Mouse (Mus musculus): ENCODE results near the gene Gramd1b. TPM values are rescaled to one million over a fixed set of nuclear protein-coding genes. Genes with fewer than 3 reads are reported as not detected.

The Gramd1b gene
- total RNA-seq, 1 experiment from 2014 or later = 27.5 TPM

DNA sequence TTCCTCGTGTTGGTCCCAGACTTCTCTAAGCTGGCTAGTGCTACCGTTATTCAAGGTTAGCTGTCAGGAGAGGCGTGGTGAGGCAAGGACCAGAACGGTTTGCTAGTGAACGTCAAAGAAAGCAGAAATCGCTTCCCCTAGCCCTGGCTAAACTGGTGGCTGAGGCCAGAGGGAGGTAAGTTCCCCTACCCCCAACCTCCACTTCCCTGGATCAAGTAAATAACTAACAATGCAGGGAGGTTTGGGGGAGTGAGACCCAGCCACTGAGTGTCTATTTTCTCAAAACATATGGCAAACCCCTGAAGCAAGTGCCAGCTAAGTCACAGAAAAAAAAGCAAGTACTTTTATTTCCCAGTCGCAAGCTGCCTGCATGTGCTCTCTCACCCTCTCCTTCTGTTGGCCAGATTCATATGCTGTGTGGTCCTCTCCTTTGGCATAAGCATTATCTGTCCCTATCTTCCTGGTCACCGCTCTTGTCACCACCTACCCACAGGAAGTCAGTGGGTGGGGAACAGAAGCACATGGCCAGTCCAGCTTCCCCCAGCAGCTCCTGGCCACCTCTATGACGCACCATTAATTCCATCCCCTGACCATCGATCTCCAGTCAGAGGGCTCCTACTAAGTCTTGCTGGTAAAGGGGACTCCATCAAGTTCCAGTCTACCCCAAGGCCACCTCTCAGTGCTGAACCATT lies 186.2 kb downstream of the Gramd1b start:
- peak; percentile 10 to 22; a peak in 1 of 4 replicates for ATAC-seq (replicated peaks in 1 of 2; ENCODE audit: insufficient read depth in 1 of 2, low FRiP score in 2 of 2, low TSS enrichment in 1 of 2, low read depth in 1 of 2, poor library complexity in 2 of 2, severe bottlenecking in 2 of 2)

GRCm38 (mm10) chr9:40343828-40344227 lies 187.4 kb downstream of the Gramd1b start:
- no peak for ATAC-seq (replicated peaks in 1 of 2; ENCODE audit: insufficient read depth in 1 of 2, low FRiP score in 2 of 2, low TSS enrichment in 1 of 2, low read depth in 1 of 2, poor library complexity in 2 of 2, severe bottlenecking in 2 of 2)

GRCm38 (mm10) chr9:40343053-40343652 lies 188.0 kb downstream of the Gramd1b start:
- ATAC-seq (replicated peaks in 1 of 2; ENCODE audit: insufficient read depth in 1 of 2, low FRiP score in 2 of 2, low TSS enrichment in 1 of 2, low read depth in 1 of 2, poor library complexity in 2 of 2, severe bottlenecking in 2 of 2) = peak in 1 of 2 experiments; percentile 51; a peak in 2 of 4 replicates

GRCm38 (mm10) chr9:40342101-40342500 lies 189.1 kb downstream of the Gramd1b start:
- no peak for ATAC-seq (replicated peaks in 1 of 2; ENCODE audit: insufficient read depth in 1 of 2, low FRiP score in 2 of 2, low TSS enrichment in 1 of 2, low read depth in 1 of 2, poor library complexity in 2 of 2, severe bottlenecking in 2 of 2)

GRCm38 (mm10) chr9:40339578-40339977 lies 191.6 kb downstream of the Gramd1b start:
- no peak for ATAC-seq (replicated peaks in 1 of 2; ENCODE audit: insufficient read depth in 1 of 2, low FRiP score in 2 of 2, low TSS enrichment in 1 of 2, low read depth in 1 of 2, poor library complexity in 2 of 2, severe bottlenecking in 2 of 2)

DNA sequence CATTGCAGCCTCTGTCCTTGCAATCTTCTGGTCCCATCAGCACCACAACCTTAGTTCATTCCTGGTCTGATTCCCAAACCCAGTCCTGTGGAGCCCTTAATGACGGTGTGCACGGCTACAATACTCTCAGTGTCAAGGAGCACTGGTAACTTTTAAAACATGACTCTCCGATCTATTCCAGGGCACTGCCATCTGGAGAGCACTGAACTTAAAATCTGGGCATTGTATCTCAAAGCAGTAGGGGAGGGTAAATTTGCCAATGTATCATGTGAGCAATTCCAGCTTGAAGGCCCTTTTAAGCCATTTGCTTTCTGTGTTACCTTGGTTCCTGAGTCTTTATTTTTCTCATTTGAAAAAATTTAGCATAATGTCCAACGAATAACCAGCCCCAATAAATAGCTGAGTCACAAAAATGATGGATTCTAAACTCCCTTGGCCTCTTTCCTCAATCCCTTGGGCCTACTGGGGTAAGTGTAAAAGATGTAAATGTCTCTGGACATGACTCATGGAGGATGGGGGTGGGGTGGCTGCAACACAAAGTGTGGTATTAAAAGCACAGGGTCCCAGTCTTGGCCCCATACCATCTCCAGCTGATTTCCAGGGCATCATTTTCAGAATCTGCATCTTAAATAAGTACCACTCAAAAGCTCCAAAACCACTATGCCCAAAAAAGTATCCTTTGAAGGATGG lies 193.9 kb downstream of the Gramd1b start:
- ATAC-seq (replicated peaks in 1 of 2; ENCODE audit: insufficient read depth in 1 of 2, low FRiP score in 2 of 2, low TSS enrichment in 1 of 2, low read depth in 1 of 2, poor library complexity in 2 of 2, severe bottlenecking in 2 of 2) = no peak

DNA sequence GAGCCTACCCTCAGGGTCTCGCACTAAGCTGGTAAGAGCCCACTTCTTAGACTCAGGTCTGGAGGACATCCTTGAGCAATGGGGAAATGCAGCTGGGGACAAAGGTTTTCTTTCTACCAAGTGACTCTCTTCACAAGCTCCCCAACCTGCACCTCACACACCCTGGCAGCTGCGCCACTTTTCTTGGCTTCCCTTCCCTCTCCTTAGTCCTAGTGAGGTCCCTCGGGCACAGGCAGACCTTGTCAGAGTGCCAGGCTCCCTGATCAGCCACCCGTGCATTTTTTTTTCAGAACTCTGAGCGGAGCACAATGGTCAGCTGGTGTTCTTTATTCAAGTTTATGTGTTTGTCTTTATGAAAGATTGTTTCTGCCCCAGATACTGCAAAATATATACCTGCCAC lies 194.5 kb downstream of the Gramd1b start:
- ATAC-seq (replicated peaks in 1 of 2; ENCODE audit: insufficient read depth in 1 of 2, low FRiP score in 2 of 2, low TSS enrichment in 1 of 2, low read depth in 1 of 2, poor library complexity in 2 of 2, severe bottlenecking in 2 of 2) = no peak

DNA sequence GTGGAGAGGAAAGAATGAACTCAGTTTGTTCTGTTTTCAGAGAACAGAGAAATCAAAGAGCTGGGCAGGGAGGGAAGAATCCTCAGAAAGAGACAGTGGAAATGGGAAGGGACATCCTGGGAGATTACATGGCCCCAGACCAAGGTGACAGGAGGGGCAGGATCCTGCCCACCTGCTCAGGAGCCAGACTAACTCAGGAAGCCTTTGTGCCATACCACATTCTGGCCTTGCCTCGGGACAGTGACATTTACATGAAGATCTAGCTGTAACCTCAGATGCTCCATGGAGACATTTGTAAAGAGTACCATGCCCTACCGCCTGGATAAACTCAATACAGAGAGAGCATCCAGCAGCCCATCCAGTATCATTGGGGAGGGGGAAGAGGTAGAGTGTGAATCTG lies 196.6 kb downstream of the Gramd1b start:
- no peak for ATAC-seq (replicated peaks in 1 of 2; ENCODE audit: insufficient read depth in 1 of 2, low FRiP score in 2 of 2, low TSS enrichment in 1 of 2, low read depth in 1 of 2, poor library complexity in 2 of 2, severe bottlenecking in 2 of 2)

DNA sequence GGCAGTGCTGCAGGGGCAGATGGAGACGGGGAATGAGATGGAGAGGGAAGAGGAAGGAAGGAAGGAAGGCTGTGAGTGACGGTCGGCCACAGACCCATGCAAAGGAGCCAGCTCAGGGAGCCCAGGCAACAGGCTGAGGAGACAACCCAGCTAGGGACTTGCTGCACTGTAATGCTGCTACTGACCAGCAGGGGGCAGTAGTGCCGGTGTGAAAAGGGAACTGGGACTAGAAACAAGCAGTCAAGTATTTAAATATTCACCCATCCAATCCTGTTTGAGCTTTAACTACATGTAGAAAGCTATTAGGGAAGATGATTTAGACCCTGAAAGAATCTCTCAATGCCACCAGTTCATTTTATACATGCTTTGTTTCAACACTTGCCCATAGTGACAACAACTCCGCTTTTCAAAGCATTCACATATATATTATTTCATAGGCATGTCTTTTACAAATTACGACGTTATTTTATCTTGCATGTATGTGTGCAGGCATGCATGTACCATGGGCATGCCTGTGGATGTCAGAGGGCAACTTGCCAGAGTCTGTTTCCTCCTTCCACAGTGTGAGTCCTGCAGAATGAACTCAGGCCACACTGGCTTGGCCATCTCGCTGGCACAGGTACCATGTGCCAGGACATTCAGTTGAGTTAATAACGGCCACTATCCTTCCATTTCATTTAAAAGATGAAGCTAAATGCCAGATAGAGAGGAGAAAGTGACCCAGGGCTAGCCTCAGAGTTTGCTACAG lies 197.4 kb downstream of the Gramd1b start:
- peak; percentile 38 to 68 for ATAC-seq (replicated peaks in 1 of 2; ENCODE audit: insufficient read depth in 1 of 2, low FRiP score in 2 of 2, low TSS enrichment in 1 of 2, low read depth in 1 of 2, poor library complexity in 2 of 2, severe bottlenecking in 2 of 2)

- no peak for ATAC-seq (replicated peaks in 1 of 2; ENCODE audit: insufficient read depth in 1 of 2, low FRiP score in 2 of 2, low TSS enrichment in 1 of 2, low read depth in 1 of 2, poor library complexity in 2 of 2, severe bottlenecking in 2 of 2)
These were observed 198.2 kb downstream of the Gramd1b start for GRCm38 (mm10) chr9:40332731-40333648.

DNA sequence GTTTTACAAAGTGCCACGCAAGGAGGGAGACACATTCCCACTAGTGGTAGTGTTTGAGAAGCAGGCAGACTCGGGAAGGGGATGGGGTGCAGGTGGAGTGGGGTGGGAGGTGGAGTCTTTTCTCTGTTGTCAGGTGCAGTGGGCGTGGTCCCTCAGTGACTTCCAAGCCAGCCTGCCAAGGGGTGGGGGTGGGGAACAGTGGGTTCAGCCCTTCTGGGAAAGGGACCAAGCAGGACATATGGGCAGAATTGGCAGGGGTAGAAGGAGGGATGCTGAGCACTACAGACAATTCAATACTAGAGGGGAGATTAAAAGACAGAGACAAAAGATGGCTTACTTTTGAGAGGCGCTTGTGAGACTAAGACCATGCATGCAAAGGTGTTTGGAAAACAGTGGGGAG lies 198.9 kb downstream of the Gramd1b start:
- no peak for ATAC-seq (replicated peaks in 1 of 2; ENCODE audit: insufficient read depth in 1 of 2, low FRiP score in 2 of 2, low TSS enrichment in 1 of 2, low read depth in 1 of 2, poor library complexity in 2 of 2, severe bottlenecking in 2 of 2)

- ATAC-seq (replicated peaks in 1 of 2; ENCODE audit: insufficient read depth in 1 of 2, low FRiP score in 2 of 2, low TSS enrichment in 1 of 2, low read depth in 1 of 2, poor library complexity in 2 of 2, severe bottlenecking in 2 of 2) = no peak
These were observed 199.5 kb downstream of the Gramd1b start for GRCm38 (mm10) chr9:40331411-40332286.

- ATAC-seq (replicated peaks in 1 of 2; ENCODE audit: insufficient read depth in 1 of 2, low FRiP score in 2 of 2, low TSS enrichment in 1 of 2, low read depth in 1 of 2, poor library complexity in 2 of 2, severe bottlenecking in 2 of 2) = peak; percentile 90 to 95
These were observed 200.4 kb downstream of the Gramd1b start for GRCm38 (mm10) chr9:40330609-40331382.

DNA sequence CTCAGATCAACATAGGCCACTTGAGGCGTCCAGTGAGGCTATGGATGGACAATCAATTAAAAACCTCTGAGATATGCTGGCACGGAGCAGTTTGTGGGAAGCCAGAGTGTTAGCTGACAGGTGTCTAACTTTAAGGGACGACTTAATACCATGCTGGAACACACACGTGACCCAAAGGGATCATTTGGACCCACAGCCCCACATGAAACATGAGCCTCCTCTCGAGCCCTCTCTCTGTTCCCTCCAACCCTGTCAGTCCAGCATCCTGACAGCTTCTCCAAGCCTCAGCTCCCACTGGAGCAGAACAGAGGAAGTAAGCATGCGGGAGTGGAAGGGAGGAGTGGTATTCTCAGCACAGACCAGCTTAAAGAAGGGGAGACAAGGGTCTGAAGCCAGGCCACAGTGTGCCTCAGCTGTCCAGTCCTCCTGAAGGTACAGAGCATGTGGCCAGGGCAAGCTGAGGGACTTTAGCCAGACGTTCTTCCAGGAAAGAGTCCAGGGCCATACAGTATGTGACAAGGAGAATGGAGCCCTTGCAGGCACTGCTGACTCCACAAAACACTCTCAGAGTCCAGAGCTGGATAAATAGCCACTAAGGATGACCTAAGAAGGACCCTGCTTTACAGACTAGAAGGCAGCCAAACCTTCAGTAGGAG lies 204.8 kb downstream of the Gramd1b start:
- no peak for ATAC-seq (replicated peaks in 1 of 2; ENCODE audit: insufficient read depth in 1 of 2, low FRiP score in 2 of 2, low TSS enrichment in 1 of 2, low read depth in 1 of 2, poor library complexity in 2 of 2, severe bottlenecking in 2 of 2)

GRCm38 (mm10) chr9:40324826-40325225 lies 206.4 kb downstream of the Gramd1b start:
- no peak for ATAC-seq (replicated peaks in 1 of 2; ENCODE audit: insufficient read depth in 1 of 2, low FRiP score in 2 of 2, low TSS enrichment in 1 of 2, low read depth in 1 of 2, poor library complexity in 2 of 2, severe bottlenecking in 2 of 2)
